ENCODE assay signal across 11 mouse cellular contexts in the genomic region with DNA sequence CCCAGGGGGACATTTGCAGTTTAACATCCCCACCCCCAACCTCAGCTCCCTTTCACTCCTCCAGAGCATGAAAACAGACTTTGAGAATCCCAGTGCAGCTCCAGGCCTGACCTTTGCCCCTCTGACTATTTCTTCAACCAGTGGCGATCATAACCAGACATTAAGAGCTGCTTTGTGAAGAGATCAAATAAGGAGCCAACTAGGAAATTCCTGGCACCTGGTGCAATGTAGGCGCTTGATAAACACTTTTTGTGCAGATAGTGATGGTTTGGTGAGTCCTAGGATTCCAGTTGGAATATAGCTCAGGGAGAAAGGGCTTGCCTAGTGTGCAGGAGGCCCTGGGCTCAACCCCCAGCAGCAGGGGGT. TPM values are rescaled to one million over a fixed set of nuclear protein-coding genes. Genes with fewer than 3 reads are reported as not detected.
A peak's percentile ranks its signal among the peaks of the same experiment; 100 is the strongest.
DNase-seq lines count a peak whose midpoint lies in the region; ATAC-seq and TF ChIP-seq lines count a peak whose summit lies in the region.
"Had no signal": no experiment of that assay in that cellular context is flagged by ENCODE, and none has a peak within 500 bp of the region (broad histone marks: within the 10 kb centered on the region; RNA-seq: fewer than 3 reads in every experiment).

No protein-coding gene starts in this region.

- peaks cover 36% of the 10 kb centered on the region for H3K4me1 ChIP-seq in heart, embryonic 13.5 days
- H3K4me1 ChIP-seq in midbrain, embryonic 11.5 days (ENCODE audit: control insufficient read depth, insufficient read depth, low read length): peaks cover 32% of the 10 kb centered on the region
- H3K4me1 ChIP-seq in midbrain, postnatal 0 days (ENCODE audit: insufficient read depth, low read length): 0 out of 2 replicates have a peak, but pooled peaks cover 3% of the 10 kb centered on the region
- peaks cover 39% of the 10 kb centered on the region for H3K4me1 ChIP-seq in kidney, embryonic 16.5 days (ENCODE audit: insufficient read depth, low read length)
- peaks cover 23% of the 10 kb centered on the region for H3K4me1 ChIP-seq in stomach, embryonic 16.5 days (ENCODE audit: control insufficient read depth, insufficient read depth, low read length)

- ATAC-seq in heart, embryonic 13.5 days (ENCODE audit: extremely low read depth, insufficient number of reproducible peaks, low FRiP score, low TSS enrichment): no peak
- no peak for ATAC-seq in midbrain, embryonic 11.5 days (ENCODE audit: low FRiP score)
- no peak for ATAC-seq in midbrain, postnatal 0 days (ENCODE audit: low FRiP score)
- ATAC-seq in kidney, embryonic 16.5 days (ENCODE audit: low FRiP score, low TSS enrichment): no peak
- no peak for ATAC-seq in stomach, embryonic 16.5 days (ENCODE audit: insufficient read depth, low FRiP score)
- ATAC-seq in erythroblast, adult 5-6 weeks (replicated peaks; ENCODE audit: low FRiP score, poor library complexity, severe bottlenecking): no peak

- no peak for TF ChIP-seq CTCF in midbrain, postnatal 0 days (IDR thresholded peaks at IDR 0.05)

- no peaks in the 10 kb centered on the region for H3K27me3 ChIP-seq in heart, embryonic 13.5 days (replicated peaks)
- no peaks in the 10 kb centered on the region for H3K27me3 ChIP-seq in midbrain, embryonic 11.5 days (ENCODE audit: control insufficient read depth, insufficient read depth, low read length)
- H3K27me3 ChIP-seq in midbrain, postnatal 0 days (ENCODE audit: insufficient read depth, low read length): no peaks in the 10 kb centered on the region
- H3K27me3 ChIP-seq in kidney, embryonic 16.5 days (ENCODE audit: insufficient read depth, low read length): no peaks in the 10 kb centered on the region
- no peaks in the 10 kb centered on the region for H3K27me3 ChIP-seq in stomach, embryonic 16.5 days (ENCODE audit: control insufficient read depth, insufficient read depth, low read length)

- peak overlapping the region; percentile 2; the same call in 1 of the 2 replicates for H3K9ac ChIP-seq in heart, embryonic 13.5 days
- H3K9ac ChIP-seq in midbrain, embryonic 11.5 days (ENCODE audit: low read length): peak overlapping the region; percentile 33
- no peak overlapping the region for H3K9ac ChIP-seq in midbrain, postnatal 0 days (replicated peaks; ENCODE audit: low read length, poor library complexity, severe bottlenecking)
- H3K9ac ChIP-seq in kidney, embryonic 16.5 days (replicated peaks; ENCODE audit: low read length): no peak overlapping the region
- no peak overlapping the region for H3K9ac ChIP-seq in stomach, embryonic 16.5 days (ENCODE audit: low read length)

- WGBS in heart, embryonic 13.5 days: 48% methylated on average over 2 of the region's 2 CpGs
- 25% methylated on average over 2 of the region's 2 CpGs for WGBS in midbrain, embryonic 11.5 days
- 41% methylated on average over 2 of the region's 2 CpGs for WGBS in midbrain, postnatal 0 days
- WGBS in kidney, embryonic 16.5 days: 14% methylated on average over 2 of the region's 2 CpGs
- 37% methylated on average over 2 of the region's 2 CpGs for WGBS in stomach, embryonic 16.5 days

- no peaks in the 10 kb centered on the region for H3K36me3 ChIP-seq in heart, embryonic 13.5 days
- H3K36me3 ChIP-seq in midbrain, embryonic 11.5 days (ENCODE audit: control insufficient read depth, insufficient read depth, low read length): no peaks in the 10 kb centered on the region
- H3K36me3 ChIP-seq in midbrain, postnatal 0 days (ENCODE audit: insufficient read depth, low read length): no peaks in the 10 kb centered on the region
- H3K36me3 ChIP-seq in kidney, embryonic 16.5 days (ENCODE audit: insufficient read depth, low read length): no peaks in the 10 kb centered on the region
- H3K36me3 ChIP-seq in stomach, embryonic 16.5 days (ENCODE audit: control insufficient read depth, insufficient read depth, low read length): no peaks in the 10 kb centered on the region

- no peak for DNase-seq in heart, adult 18-20 months
- DNase-seq in midbrain, embryonic 11.5 days (ENCODE audit: low spot score, missing footprints): peak; percentile 90
- DNase-seq in midbrain, postnatal 0 days (ENCODE audit: low spot score): no peak
- DNase-seq in thymus, postnatal 14 days: no peak
- DNase-seq: cerebellum, adult 18-20 months had no signal

- H3K27ac ChIP-seq in heart, embryonic 13.5 days (replicated peaks): peak overlapping the region; percentile 62
- peak overlapping the region; percentile 72 for H3K27ac ChIP-seq in midbrain, embryonic 11.5 days (ENCODE audit: low read depth, low read length)
- no peak overlapping the region for H3K27ac ChIP-seq in midbrain, postnatal 0 days (ENCODE audit: low read depth, low read length)
- H3K27ac ChIP-seq in kidney, embryonic 16.5 days (ENCODE audit: low read length): peak overlapping the region; percentile 17
- peak overlapping the region; percentile 65 for H3K27ac ChIP-seq in stomach, embryonic 16.5 days (ENCODE audit: low read length)

- no peaks in the 10 kb centered on the region for H3K9me3 ChIP-seq in heart, embryonic 13.5 days
- no peaks in the 10 kb centered on the region for H3K9me3 ChIP-seq in midbrain, embryonic 11.5 days (ENCODE audit: control insufficient read depth, low read length)
- no peaks in the 10 kb centered on the region for H3K9me3 ChIP-seq in midbrain, postnatal 0 days (ENCODE audit: low read length)
- H3K9me3 ChIP-seq in kidney, embryonic 16.5 days (ENCODE audit: low read length): no peaks in the 10 kb centered on the region
- no peaks in the 10 kb centered on the region for H3K9me3 ChIP-seq in stomach, embryonic 16.5 days (replicated peaks; ENCODE audit: control insufficient read depth, low read length)

- H3K4me2 ChIP-seq in heart, embryonic 13.5 days: no peak overlapping the region
- H3K4me2 ChIP-seq in midbrain, embryonic 11.5 days: peak overlapping the region; percentile 9; the same call in 1 of the 2 replicates
- no peak overlapping the region for H3K4me2 ChIP-seq in midbrain, postnatal 0 days (ENCODE audit: low read depth, low read length, poor library complexity, severe bottlenecking)
- no peak overlapping the region for H3K4me2 ChIP-seq in kidney, embryonic 16.5 days (replicated peaks; ENCODE audit: low read depth, low read length)
- H3K4me2 ChIP-seq in stomach, embryonic 16.5 days (ENCODE audit: low read depth, low read length): no peak overlapping the region

- no peak overlapping the region for H3K4me3 ChIP-seq in heart, embryonic 13.5 days
- no peak overlapping the region for H3K4me3 ChIP-seq in midbrain, embryonic 11.5 days (ENCODE audit: low read depth, low read length)
- no peak overlapping the region for H3K4me3 ChIP-seq in midbrain, postnatal 0 days (ENCODE audit: low read depth, low read length)
- H3K4me3 ChIP-seq in kidney, embryonic 16.5 days (ENCODE audit: low read length): no peak overlapping the region
- no peak overlapping the region for H3K4me3 ChIP-seq in stomach, embryonic 16.5 days (replicated peaks; ENCODE audit: low read length)

RNA-seq across cellular contexts. Expression of a gene that starts 3.8 kb away (rescaled TPM):
- polyA plus RNA-seq in heart, embryonic 13.5 days (2015; fragmentation: Nextera tagmentation; extraction: Ambion mirVana): 4.5 and 5.1 TPM in 2 replicates
- total RNA-seq in heart, adult 18-20 months (2021): 1 to 10 TPM; 2.3 to 2.9 TPM
- 5.2 and 6.4 TPM in 2 replicates for polyA plus RNA-seq in midbrain, embryonic 11.5 days (2014; fragmentation: Nextera tagmentation; extraction: Ambion mirVana)
- total RNA-seq in midbrain, postnatal 0 days (2014; rRNA removed): 7.5 and 8.0 TPM in 2 replicates
- 7.0 and 7.7 TPM in 2 replicates for polyA plus RNA-seq in midbrain, postnatal 0 days (2015; fragmentation: Nextera tagmentation; extraction: Ambion mirVana)
- 7.4 and 8.6 TPM in 2 replicates for polyA plus RNA-seq in kidney, embryonic 16.5 days (2015; fragmentation: Nextera tagmentation; extraction: Ambion mirVana)
- 7.5 and 7.6 TPM in 2 replicates for polyA plus RNA-seq in stomach, embryonic 16.5 days (2015; fragmentation: Nextera tagmentation; extraction: Ambion mirVana)
- total RNA-seq in erythroblast, adult 5-6 weeks (2015; ENCODE audit: low replicate concordance): 10.2 and 13.2 TPM in 2 replicates
- 14.5 and 15.3 TPM in 2 replicates for total RNA-seq in erythroblast, adult 5-6 weeks (2017; ENCODE audit: low replicate concordance)

RNA-seq across cellular contexts. Expression of a gene that starts 50.4 kb away (rescaled TPM):
- 0.88 and 0.98 TPM in 2 replicates for polyA plus RNA-seq in heart, embryonic 13.5 days (2015; fragmentation: Nextera tagmentation; extraction: Ambion mirVana)
- total RNA-seq in heart, adult 18-20 months (2021): under 1 TPM; 0.15 to 0.18 TPM
- polyA plus RNA-seq in midbrain, embryonic 11.5 days (2014; fragmentation: Nextera tagmentation; extraction: Ambion mirVana): 115 and 145 TPM in 2 replicates
- 5.3 and 7.7 TPM in 2 replicates for total RNA-seq in midbrain, postnatal 0 days (2014; rRNA removed)
- 6.4 and 6.6 TPM in 2 replicates for polyA plus RNA-seq in midbrain, postnatal 0 days (2015; fragmentation: Nextera tagmentation; extraction: Ambion mirVana)
- 3.2 and 3.3 TPM in 2 replicates for polyA plus RNA-seq in kidney, embryonic 16.5 days (2015; fragmentation: Nextera tagmentation; extraction: Ambion mirVana)
- polyA plus RNA-seq in stomach, embryonic 16.5 days (2015; fragmentation: Nextera tagmentation; extraction: Ambion mirVana): 0.44 and 0.55 TPM in 2 replicates
- not detected in 2 replicates for total RNA-seq in erythroblast, adult 5-6 weeks (2015; ENCODE audit: low replicate concordance)
- not detected in 2 replicates for total RNA-seq in erythroblast, adult 5-6 weeks (2017; ENCODE audit: low replicate concordance)
- total RNA-seq: hematopoietic stem cell, adult 5-6 weeks had no signal
- polyA plus RNA-seq: thymus, postnatal 0 days had no signal

Comparison
In these comparisons a context has a peak if more than half of its experiments do, and no peak if none do; other contexts are left out.
1. H3K9ac ChIP-seq: peak in heart, embryonic 13.5 days (single experiment) and midbrain, embryonic 11.5 days (single experiment); none in midbrain, postnatal 0 days (single experiment), kidney, embryonic 16.5 days (single experiment) and stomach, embryonic 16.5 days (single experiment).
2. RNA of a gene that starts 50.4 kb away (polyA plus RNA-seq): 115 to 145 TPM in midbrain, embryonic 11.5 days; 6.4 to 6.6 TPM in midbrain, postnatal 0 days, 3.2 to 3.3 TPM in kidney, embryonic 16.5 days, 0.88 to 0.98 TPM in heart, embryonic 13.5 days and 0.44 to 0.55 TPM in stomach, embryonic 16.5 days; every median in the first group is over 10 times any median in the second.